Mouse (Mus musculus) gastrocnemius, adult 2 months (tissue): Measurements from ENCODE around the gene Pla2g4e. TPM values are rescaled to one million over a fixed set of nuclear protein-coding genes. Genes with fewer than 3 reads are reported as not detected.
A peak's percentile ranks its signal among the peaks of the same experiment; 100 is the strongest.

ENCODE experiments used
- DNase-seq: peaks from one replicate; pipeline ENCODE4 v3.0.0; 2022
- H3K27ac ChIP-seq: fragments of 200-600 bp; 2 replicates; pipeline ENCODE4 v1.8.1; 2022; ENCODE audit warnings: mild to moderate bottlenecking
- H3K4me3 ChIP-seq: fragments of 200-600 bp; 2 replicates; pipeline ENCODE4 v1.8.1; 2022; ENCODE audit warnings: mild to moderate bottlenecking, moderate library complexity
- CTCF ChIP-seq: fragments of 200-600 bp; IDR thresholded peaks from 2 replicates; pipeline ENCODE4 v1.8.1; 2022; ENCODE audit warnings: antibody characterized with exemption, mild to moderate bottlenecking, moderate library complexity
- intact Hi-C: fragments of 180-260 bp; cut with DNase I; formaldehyde crosslinking; loops from one replicate; pipeline ENCODE4 v1.15.1; 2025
- total RNA-seq, 2 experiments: library from RNA; stranded (reverse); gene quantifications; 2 replicates each; pipeline ENCODE4 v1.2.3; 2021

The Pla2g4e gene
- total RNA-seq, 2 experiments from 2014 or later, result 27.8 to 31.8 TPM

DNA sequence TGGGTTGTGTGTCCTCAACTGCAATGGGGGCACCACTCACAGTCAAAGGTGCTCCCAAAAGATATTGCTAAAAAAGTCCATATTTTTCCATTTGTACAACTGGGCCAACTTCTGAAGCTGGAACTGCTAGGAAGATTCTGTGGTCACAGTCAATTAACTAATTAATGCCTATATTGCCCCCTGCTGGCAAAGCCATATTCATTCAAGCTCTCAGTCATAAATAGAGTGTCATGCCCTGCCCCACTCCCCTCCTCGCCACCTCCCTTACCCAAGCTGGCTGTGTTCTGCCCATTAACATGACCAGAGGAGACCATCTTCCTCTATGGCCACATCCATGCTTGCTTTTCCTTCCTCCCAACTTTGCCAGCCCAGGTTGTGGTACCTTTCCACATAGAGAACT lies 74.4 kb downstream of the Pla2g4e start:
- intact Hi-C loops, result loop anchor here (2.0 kb wide), 1 partner anchor 86 kb away; no protein-coding TSS in a partner anchor
- TF ChIP-seq CTCF, result peak; percentile 63
- no peak overlapping the region for H3K27ac ChIP-seq
- H3K4me3 ChIP-seq, result no peak overlapping the region
- no peak for DNase-seq

DNA sequence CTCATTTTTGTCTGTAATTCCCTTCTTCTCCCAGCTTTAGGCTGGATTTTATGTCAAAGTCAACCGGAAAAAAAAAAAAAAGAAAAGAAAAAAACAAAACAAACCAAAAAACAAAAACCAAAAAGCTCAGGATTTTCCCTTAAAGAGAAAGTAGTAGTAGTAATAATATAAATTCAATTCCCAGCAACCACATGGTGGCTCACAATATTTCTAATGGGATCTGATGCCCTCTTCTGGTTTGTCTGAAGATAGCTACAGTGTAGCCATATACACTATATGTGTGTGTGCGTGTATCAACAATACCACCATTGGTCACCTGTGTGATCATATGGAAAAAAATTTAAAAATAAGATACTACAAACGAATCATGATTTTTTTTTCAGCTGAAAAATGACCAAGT lies 75.8 kb downstream of the Pla2g4e start:
- H3K27ac ChIP-seq, result no peak overlapping the region
- no peak overlapping the region for H3K4me3 ChIP-seq
- DNase-seq, result no peak
- intact Hi-C loops, result no loop called here
- peak; percentile 63 for TF ChIP-seq CTCF

DNA sequence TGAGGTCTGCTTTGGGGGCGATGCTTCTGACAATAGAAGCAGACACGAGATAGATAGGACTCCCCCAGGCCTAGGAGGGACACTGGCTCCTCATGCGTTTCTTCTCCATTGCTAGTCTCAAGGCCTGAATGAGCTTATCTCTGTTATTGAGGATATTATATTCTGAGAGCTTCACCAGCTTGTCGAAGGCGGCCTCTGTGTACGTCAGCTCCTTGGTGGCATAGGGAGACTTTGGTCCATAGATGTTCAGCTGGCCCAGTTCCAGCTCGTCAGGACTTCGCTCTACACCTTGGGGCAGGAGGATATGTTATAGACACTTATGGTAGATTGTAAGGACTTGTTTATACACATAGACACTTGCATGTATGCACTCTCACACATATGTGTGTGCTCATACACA lies 77.4 kb downstream of the Pla2g4e start:
- DNase-seq, result no peak
- intact Hi-C loops, result no loop called here
- H3K27ac ChIP-seq, result no peak overlapping the region
- no peak for TF ChIP-seq CTCF
- no peak overlapping the region for H3K4me3 ChIP-seq

DNA sequence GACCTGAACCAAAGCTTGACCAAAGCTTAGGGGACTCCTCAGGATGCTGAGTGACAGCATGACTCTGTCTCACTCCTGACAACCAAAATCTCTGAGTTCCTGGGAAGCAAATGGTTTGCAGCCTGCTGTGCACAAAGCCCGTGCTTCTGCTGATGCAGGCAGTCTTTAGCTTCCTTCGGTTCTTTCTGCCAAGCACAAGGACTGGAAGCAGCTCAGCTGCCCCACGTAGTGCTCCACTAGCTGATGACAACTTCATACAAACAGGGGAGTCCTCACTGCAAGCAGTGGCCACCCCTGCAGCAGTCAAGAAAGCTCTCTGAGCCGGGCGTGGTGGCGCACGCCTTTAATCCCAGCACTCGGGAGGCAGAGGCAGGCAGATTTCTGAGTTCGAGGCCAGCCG lies 79.7 kb downstream of the Pla2g4e start:
- Histone ChIP-seq H3K4me3 (no peak overlapping the region), H3K27ac (no peak overlapping the region)
- TF ChIP-seq CTCF, result no peak
- no peak for DNase-seq
- intact Hi-C loops, result no loop called here

DNA sequence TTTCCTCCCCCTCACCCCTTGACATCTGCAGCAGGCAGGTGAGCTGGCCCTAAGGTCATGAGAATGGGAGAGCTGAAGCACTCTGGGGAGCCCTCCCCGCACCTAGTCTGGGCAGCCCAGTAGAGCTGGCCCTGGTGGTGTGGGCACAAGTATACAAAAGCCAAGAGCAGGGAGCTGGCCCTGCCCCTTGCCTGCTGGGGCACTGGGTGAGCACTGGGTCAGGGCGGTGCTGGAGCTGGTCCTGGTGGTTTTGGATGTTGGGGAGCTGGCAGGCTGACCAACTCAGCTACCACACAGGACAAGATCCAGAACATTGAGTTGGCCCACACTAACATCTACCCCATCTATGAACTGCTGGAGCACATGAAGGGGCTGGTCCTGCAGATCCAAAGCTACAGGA lies 85.7 kb downstream of the Pla2g4e start:
- Histone ChIP-seq H3K27ac (peak overlapping the region; percentile 76), H3K4me3 (no peak overlapping the region)
- intact Hi-C loops, result no loop called here
- peak; percentile 87 for DNase-seq
- no peak for TF ChIP-seq CTCF

DNA sequence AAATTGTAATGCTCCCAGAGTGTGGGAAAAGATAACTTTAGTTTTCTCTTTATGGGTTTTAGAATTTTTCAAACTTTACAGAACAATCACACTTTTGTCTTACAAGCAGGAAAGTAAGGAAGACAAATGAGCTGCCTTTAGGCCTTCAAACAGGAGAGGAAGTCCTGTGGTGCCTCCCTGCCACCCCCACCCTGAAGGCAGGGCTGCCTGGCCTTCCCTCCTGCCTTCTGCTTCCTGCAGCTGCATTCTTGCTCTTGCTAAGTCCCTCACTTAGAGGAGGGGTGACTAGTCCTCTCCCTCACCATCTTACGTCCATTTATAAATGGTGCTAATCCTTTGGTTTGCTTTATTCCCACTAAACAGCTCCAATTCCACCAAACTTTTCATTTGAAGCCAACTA lies 86.3 kb downstream of the Pla2g4e start:
- intact Hi-C loops, result no loop called here
- peak; percentile 40 for DNase-seq

DNA sequence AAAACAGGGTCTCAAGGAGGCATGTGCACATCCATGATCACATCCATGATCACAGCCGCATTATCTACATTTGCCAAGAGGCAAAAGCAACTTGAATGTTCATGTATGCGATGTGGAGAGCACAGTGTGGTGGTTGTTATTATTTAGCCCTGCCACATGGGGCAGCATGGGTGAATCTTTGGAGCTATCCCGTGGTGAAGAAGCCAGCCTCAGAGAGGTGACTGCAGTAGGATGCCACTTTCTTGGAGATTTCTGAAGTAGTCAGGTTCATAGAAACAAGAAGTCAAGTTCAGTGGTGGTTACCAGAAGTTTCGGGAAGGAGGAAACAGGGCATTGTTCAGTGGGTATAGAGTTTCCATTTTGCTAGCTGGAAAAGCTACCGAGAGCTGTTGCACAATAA lies 87.1 kb downstream of the Pla2g4e start:
- peak overlapping the region; percentile 76 for H3K27ac ChIP-seq
- TF ChIP-seq CTCF, result no peak

More for the DNA sequence above, 86.3 kb downstream of the Pla2g4e start:
- H3K4me3 ChIP-seq, result no peak overlapping the region
- no peak for TF ChIP-seq CTCF
- H3K27ac ChIP-seq, result peak overlapping the region; percentile 76

DNA sequence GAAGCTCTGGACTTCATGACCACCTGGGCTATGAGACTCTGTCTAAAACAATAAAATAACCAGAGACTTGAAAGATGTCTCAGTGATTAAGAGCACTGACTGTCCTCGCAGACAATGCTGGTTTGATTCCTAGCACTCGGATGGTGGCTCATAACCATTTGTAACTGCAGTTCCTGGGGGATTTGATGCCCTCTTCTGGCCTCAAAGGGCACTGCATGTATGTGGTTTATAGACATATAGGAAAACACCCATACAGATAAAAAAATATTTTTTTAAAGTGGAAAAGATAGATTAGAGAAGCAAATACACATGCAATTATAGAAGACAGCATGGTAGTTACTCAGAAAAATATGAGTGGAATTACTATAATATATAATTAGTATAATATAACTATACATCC lies 87.5 kb downstream of the Pla2g4e start:
- TF ChIP-seq CTCF, result peak; percentile 41
- no peak for DNase-seq
- H3K4me3 ChIP-seq, result no peak overlapping the region
- intact Hi-C loops, result no loop called here
- H3K27ac ChIP-seq, result no peak overlapping the region

More for the DNA sequence above, 87.1 kb downstream of the Pla2g4e start:
- no peak for DNase-seq
- intact Hi-C loops, result no loop called here
- H3K4me3 ChIP-seq, result no peak overlapping the region

DNA sequence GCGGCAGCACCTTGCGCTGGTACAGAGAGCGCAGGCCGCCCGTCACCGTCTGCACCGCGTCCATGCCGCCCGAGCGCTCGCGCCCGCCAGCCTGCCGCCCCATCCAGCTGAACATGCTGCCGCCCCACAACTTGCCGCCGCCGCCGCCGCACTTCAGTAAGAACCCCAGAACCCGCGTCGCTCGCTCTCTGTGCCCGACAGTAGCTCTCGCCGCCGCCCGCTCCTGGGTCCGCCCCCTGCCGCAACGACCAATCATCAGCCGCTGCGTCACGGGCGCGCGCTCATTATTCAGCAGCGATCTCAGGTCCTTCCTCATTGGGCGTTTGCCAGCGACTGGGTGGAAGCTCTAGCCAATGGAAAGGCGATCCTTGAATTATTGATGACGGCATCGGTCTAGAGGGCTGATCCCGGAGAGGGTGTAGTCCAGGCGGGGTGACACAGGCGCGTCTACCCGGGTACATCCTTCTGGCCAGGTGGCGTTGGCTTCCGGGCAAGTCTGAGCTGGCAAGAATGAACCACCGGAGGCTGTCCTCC lies 90.7 kb downstream of the Pla2g4e start, which contains the start of gene Ehd4:
Gene Ehd4, minus strand, starts transcription at position 246 of the 534 bp plus-strand sequence.
- peak within 1 kb of the TSS; percentile 96 for H3K4me3 ChIP-seq
- intact Hi-C loops, result loop anchor here (5.0 kb wide), 1 partner anchor 52 kb away; no protein-coding TSS in a partner anchor
- TF ChIP-seq CTCF, result no peak
- peak within 1 kb of the TSS; percentile 90 for H3K27ac ChIP-seq
- DNase-seq, result peak; percentile 99

DNA sequence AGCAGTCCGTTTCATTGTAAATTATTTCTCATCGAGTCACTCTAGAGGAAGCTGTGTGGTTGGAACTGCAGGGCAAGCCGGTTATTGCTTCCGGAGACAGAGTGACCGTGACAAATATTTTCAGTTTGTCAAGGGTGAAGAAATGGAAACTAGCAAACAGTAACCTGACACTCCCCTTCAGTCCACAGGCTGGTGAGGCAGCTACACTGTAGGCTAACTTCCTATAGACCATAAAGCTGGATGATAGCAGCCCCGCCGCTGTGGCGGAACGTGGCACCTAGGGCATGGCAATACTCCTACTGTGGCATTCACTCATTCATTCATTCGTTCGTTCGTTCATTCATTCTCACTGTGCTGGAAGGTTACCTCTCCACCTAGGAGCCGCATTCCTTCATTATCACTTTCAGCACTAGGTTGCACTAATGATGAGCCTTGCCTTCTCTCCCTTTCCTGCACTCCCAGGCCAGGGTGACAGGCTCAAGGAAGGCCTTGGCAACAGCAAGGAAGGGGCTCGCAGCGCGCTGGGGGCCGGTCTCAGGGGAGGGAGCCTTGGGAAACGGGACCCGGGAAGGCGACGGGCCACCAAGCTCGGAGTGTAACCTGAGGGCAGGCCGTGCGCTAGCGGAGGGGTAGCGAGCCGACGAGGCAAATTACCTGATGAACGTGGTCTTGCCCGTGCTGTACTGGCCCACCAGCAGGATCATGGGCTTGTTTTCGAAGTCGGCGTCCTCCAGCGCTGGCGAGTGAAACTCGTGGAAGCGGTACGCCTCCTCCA lies 91.4 kb downstream of the Pla2g4e start:
- DNase-seq, result no peak
- Histone ChIP-seq H3K27ac (peak overlapping the region; percentile 90), H3K4me3 (peak overlapping the region; percentile 96)
- intact Hi-C loops, result loop anchor here (5.0 kb wide), 1 partner anchor 51 kb away; no protein-coding TSS in a partner anchor
- no peak for TF ChIP-seq CTCF

DNA sequence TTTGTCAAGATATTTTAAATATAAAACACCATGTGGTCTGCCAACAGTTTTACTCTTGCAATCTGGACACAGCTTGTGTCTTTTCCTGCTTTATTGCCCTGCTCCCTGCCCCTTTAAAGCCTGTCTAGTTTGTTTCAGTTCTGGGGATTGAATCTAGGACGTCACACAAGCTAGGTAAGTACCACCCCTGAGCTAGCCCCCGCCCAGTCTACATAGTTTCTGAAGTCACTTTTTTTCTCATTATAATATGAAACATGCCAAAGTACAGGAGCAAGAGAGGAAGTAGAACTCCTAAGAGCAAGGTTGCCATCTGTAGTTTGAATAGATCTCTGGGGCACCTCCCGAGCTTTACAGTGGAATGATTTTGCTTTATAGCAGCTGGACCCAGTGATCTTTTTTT lies 94.6 kb downstream of the Pla2g4e start:
- intact Hi-C loops, result loop anchor here (5.0 kb wide), 1 partner anchor 48 kb away; no protein-coding TSS in a partner anchor
- H3K4me3 ChIP-seq, result no peak overlapping the region
- no peak for DNase-seq
- TF ChIP-seq CTCF, result no peak
- H3K27ac ChIP-seq, result peak overlapping the region; percentile 4; the same call in 1 of the 2 replicates

DNA sequence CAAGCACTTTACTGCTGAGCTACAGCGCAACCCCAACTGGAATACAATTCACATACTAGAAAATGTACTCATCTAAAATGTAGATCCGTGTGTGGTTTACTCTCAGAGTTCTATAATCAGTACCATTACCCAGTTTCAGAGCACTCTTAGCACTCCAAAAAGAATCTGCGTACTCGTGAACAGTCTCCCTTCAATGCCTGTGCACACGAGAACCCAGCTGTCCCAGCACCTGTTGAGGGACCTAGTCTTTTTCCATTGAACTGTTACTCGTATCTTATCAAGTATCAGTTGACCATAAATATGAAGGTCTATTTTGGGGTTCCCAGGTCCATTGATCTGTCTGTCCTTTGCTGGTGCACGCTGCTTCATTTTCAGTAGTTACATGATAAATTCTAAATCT lies 95.5 kb downstream of the Pla2g4e start:
- no peak for DNase-seq
- no peak for TF ChIP-seq CTCF
- intact Hi-C loops, result loop anchor here (5.0 kb wide), 1 partner anchor 47 kb away; no protein-coding TSS in a partner anchor
- H3K4me3 ChIP-seq, result no peak overlapping the region
- no peak overlapping the region for H3K27ac ChIP-seq

DNA sequence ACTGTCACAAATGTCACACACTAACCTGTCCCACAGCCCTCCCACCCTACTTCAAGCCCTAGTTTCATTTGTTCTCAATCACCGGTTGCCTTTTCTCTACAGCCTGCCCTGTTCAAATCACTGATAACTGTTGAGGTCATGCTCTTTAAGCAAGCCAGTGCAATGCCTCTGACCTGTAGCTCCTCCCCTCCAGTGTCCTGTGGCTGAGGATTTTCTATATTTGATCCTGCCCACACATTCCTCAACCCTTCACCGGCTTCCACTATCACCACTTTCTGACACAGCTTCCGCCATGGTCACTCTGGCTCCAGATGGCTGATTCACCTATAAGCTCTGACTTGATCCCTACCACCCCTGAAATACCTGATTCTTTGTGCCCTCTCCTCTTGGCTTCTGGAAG lies 97.1 kb downstream of the Pla2g4e start:
- Histone ChIP-seq H3K27ac (0 out of 2 replicates have a peak overlapping the region, but pooled peaks have one; percentile 5), H3K4me3 (no peak overlapping the region)
- no peak for TF ChIP-seq CTCF
- intact Hi-C loops, result no loop called here
- no peak for DNase-seq
